Mouse (Mus musculus): ENCODE measurements at regions not wholly inside any gene's neighbourhood (a gene's known extent, or its start where the extent isn't known, plus 50 kb on each side); places are given as distances from the start of the nearest gene placed in this dataset.

- DNase-seq = no peak
Measured at GRCm38 (mm10) chrX:11926868-11927535, 233.2 kb downstream of the Bcor start.

GRCm38 (mm10) chrX:11929448-11929847, 230.7 kb downstream of the Bcor start:
- DNase-seq = peak; percentile 39

GRCm38 (mm10) chrX:11931432-11931831, 228.7 kb downstream of the Bcor start:
- no peak for DNase-seq

- no peak for DNase-seq
Measured at GRCm38 (mm10) chrX:11935337-11935736, 224.8 kb downstream of the Bcor start.

- DNase-seq = no peak
Measured at GRCm38 (mm10) chrX:11940246-11940645, 219.9 kb downstream of the Bcor start.

GRCm38 (mm10) chrX:11943367-11943766, 216.8 kb downstream of the Bcor start:
- DNase-seq = no peak

GRCm38 (mm10) chrX:11944574-11944973, 215.6 kb downstream of the Bcor start:
- no peak for DNase-seq

- DNase-seq = no peak
Measured at GRCm38 (mm10) chrX:11945280-11945679, 214.9 kb downstream of the Bcor start.

- DNase-seq = no peak
Measured at GRCm38 (mm10) chrX:11952193-11952592, 208.0 kb downstream of the Bcor start.

GRCm38 (mm10) chrX:11956194-11956593, 204.0 kb downstream of the Bcor start:
- DNase-seq = no peak

- DNase-seq = no peak
Measured at GRCm38 (mm10) chrX:11957011-11957410, 203.1 kb downstream of the Bcor start.

GRCm38 (mm10) chrX:11959871-11960552, 200.1 kb downstream of the Bcor start:
- no peak for DNase-seq

GRCm38 (mm10) chrX:11961350-11961749, 198.8 kb downstream of the Bcor start:
- DNase-seq = no peak

- DNase-seq = no peak
Measured at GRCm38 (mm10) chrX:11964428-11964827, 195.7 kb downstream of the Bcor start.

- DNase-seq = no peak
Measured at GRCm38 (mm10) chrX:11978679-11979078, 181.5 kb downstream of the Bcor start.

GRCm38 (mm10) chrX:11983276-11983675, 176.9 kb downstream of the Bcor start:
- DNase-seq = no peak

All from retina, postnatal 1 day (tissue).